Mouse (Mus musculus) inflammation-experienced regulatory T-cells, adult 6 months (primary cell): ENCODE measurements at regions not wholly inside any gene's neighbourhood (a gene's known extent, or its start where the extent isn't known, plus 50 kb on each side); places are given as distances from the start of the nearest gene placed in this dataset.

Experiments used
- ATAC-seq: one replicate; pipeline ENCODE4 v1.8.0; 2017

DNA sequence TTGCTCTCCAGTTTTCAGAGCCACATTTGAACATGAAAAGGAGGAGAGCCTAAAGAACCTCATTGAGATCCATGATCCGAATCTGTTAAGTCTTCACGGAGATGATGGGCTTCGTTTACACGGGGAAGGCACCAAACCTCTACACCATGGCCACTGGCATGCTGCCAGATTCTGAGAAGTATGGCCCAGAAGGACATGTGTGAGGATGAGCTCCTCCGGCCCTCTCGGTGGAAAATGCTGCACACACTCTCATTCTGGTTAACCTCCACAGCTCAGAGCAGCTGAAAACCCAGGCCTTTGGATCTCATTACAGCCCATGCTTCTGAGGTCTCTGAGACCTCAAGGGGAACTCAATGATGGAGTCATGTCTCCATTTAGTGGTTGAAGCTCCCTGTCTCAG, 296.9 kb upstream of the Negr1 start:
- no peak for ATAC-seq

DNA sequence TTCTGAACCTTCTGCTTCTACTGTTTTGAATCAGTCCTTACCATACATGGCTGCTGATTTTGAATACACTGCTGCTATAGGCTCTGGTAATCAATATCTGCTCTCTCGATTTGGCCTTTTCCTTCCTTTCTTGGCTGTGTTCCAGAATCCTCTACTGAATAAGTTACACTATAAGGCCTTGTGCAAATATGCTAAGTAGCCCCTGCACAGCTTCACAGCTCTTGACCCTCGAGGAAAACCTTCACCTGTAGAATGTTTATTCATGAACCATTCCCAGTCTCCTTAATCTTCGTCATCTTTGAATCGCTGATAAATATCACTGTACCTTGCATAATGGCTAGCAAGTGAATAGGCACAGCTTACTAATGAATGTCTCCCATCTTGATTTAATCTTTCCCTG, 293.9 kb upstream of the Negr1 start:
- ATAC-seq: no peak

DNA sequence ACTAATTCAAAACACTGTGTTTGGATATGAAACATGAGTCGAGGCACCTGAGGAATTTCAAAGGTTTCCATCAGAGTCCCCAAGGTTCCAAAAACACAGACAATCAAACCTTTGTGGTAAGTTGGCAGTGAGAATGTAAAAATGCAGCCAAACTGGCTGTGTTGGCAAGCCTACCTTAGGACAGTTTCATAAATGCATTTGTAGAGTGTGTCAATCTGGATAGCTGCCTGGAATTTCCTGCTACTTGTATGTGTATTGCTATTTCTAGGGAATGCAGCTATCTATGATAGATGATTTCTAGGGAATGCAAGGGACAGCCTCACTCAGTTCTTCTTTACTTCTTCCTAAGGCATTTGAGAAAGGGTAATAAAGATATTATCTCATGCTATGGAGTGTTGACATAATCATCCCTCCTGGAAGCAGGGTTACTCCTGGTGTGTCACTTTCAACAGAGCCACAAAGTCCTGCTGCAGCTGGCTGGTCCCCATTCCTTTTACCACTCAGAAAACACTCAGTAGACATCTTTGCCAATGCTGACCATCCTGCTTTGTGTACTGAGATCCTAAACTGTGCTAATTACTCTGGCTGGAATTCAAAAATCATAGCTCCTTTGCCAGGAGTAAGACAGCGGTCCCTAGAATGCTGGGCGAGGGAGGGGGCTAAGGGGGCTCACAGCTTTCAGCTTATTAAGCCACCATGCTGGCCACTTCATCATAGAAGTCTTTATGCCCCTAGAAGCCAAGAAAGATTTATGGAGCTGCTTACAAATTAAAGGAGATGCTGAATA, 261.4 kb upstream of the Negr1 start:
- no peak for ATAC-seq

DNA sequence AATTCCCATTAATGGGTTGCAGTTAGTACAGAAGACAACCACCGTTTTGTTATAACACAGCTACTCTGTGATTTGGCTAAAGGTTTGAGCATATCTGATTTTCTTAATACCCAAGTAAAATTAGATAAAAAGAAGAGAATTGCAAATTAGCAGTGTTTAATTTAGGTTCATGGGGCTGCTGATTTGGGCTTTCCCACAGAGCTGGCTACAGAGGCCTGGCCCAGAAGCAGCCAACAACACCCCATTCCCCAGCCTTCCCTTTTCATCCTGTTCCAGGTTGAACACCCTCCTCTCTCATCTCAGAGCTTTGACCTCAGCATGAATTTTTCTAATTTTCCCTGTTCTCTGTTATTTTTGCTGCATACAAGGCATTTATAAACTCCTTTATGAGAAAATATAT, 260.3 kb upstream of the Negr1 start:
- no peak for ATAC-seq

DNA sequence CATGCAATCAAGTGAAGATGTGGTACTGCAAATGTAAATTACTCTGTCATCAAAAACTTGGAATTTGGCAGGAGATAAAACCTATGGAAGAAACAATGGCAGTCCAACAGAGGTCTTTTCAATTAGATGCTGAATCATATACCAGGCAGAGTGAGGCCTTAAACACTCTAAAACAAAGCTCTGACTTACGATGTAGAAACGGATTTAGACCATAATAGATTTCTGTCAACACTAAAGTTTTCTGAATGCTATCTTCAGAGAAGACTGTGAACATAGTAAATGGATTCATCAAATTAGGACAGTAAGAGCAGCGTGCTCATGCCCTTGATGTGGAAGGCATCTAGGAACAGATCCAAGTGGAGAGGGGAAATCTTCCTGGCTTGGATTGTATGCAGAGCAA, 259.8 kb upstream of the Negr1 start:
- no peak for ATAC-seq

DNA sequence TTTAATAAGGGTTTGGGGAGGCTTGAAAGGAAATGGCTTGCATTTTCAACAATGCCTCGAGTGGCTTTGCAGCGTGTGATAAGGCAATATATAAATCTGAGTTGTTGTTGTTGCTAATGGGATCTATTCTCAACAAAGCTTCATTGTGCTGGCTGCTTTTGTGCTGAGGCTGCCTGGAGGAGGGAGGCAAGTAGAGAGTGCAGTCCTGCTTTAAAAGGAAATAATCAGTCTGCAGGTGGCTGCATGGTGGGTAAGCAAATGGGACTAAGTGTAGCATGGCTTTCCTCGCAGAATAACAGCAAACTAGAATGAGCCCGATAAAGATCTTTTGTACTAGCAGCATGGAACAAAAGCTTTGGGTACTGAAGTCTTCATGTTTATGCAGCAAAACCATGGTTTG, 257.4 kb upstream of the Negr1 start:
- no peak for ATAC-seq

DNA sequence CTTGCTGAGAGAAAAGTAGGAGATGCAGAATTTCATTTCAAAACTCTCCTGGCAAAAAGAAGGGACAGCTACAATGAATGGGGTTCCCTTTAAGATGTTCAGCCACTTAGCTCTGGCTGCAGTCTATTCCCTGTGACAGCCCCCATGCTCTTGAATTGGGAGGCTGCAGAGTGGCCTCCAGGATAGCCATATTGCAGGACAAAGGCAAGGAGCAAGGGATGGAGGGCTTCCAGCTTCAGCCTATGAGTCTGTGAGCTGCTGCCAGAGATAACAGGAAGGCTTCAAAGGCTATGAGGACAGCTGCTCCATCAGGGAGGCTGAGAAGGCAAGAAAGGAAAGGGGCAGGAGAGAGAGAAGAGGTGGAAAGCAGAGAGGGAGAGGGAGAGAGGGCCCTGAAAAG, 256.5 kb upstream of the Negr1 start:
- ATAC-seq: no peak

DNA sequence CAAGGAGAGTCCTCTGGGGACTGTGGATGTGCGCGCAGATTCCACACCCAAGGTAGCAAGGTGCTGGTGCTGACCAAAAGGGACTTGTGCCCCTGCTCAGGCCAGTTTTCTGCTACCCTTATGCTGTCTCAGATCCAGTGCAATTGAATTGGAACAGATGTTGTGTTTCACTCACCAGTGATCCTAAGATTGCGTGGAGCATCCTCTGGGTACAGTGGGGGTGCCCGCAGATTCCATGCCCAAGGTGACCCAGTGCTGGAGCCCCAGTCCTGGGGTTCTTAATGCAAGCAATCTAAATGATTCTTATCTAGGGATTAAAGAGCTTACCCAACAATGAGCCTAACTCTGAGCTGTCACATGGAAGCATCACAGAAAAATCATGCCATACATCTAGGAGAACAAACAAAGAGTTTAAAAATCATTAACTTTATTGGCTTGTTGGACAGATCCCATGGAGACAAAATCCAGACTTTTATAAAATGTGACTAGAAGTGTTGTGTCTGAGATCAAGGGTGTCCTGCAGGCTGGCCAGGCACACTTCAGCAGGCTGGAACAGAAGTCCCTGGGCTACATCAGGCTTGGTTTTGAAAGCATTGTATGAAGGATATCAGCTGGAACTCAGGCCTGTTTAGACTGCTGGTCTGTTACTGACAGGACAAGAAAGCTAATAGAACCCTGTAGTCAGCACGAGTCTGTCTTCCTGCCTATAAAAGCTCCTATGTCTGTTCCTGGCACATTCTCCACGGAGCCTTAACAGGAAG, 226.4 kb upstream of the Negr1 start:
- ATAC-seq: no peak

DNA sequence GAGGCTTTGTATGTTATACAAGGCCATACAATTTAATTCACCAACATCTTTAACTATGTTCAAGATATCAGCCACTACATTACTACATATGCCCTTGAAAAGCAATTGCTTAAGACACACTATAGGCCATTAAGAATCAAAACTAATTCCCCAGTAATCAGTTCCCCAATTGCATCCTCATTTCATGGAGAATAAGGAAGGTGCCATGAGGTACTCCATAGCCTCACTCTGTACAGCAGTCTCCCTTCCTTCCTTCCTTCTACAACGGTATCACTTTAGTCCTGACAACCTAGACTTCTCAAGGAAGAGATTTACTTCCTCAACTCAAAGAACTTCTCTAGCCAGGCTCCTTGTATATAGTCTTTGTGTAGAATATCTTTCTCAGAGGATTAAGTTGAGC, 220.1 kb upstream of the Negr1 start:
- ATAC-seq: no peak

DNA sequence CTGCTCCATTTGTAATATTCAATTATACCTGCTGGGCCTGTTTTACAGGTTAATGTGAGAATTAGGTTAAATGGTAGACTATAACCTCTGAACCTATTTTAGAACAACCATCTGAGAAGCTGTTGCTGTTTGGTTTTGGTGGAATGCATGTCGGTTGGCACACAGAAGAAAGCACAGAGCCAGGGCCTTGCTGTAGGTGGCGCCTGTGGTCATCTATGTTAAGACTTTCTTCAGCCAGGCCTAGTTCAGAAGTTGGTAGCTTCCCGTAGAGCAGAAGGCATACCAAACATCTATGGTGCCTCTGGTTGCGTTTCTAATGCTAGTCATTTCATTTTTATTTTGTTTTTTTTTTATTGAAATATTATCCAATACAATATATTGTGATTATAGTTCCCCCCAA, 209.9 kb upstream of the Negr1 start:
- no peak for ATAC-seq

DNA sequence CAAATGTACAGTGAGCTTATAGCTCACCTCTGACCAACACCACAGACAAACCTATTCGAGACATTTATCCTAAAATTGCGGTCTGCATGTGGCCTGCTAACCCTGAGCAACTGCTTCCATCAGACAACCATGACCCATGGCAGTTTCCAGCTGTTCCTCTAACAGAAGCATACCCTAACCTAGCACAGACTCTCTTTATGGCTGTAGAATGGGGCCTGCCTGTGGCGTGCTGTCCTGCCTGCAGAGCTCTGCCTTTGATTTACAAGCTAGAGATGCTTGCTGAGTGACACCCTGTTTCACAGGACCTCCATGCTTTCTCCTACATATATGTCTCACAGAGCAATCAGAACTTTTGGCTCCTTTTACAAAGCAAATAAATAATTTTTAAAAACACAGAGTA, 208.2 kb upstream of the Negr1 start:
- no peak for ATAC-seq

DNA sequence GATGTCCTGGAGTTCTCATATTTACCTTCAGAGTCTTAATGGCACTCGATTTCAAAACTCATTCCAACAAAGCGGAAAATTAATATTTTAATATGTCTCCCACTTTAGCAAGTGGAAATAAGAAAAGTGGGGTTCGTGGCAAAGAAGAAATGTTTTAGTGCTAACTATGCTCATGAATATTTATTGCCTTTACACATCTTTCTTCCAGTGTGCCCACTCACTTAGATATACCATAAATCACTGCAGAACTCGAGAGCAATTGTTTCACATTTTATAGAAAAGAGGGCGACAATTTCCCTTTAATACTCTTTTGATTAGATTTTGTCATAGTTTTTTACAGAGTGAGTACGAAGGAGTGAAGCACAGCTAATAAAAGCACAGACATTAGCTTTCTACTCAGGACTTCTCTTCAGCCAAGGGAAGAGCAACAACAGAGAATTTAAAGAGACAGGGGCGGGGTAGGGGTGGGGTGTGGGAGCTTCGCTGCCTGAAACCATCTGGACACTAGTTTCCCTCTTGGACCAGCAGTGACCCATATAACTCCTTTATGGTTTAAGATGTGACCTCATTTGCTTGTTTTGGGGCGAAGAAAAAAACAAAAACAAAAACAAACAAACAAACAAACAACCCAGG, 207.6 kb upstream of the Negr1 start:
- no peak for ATAC-seq

DNA sequence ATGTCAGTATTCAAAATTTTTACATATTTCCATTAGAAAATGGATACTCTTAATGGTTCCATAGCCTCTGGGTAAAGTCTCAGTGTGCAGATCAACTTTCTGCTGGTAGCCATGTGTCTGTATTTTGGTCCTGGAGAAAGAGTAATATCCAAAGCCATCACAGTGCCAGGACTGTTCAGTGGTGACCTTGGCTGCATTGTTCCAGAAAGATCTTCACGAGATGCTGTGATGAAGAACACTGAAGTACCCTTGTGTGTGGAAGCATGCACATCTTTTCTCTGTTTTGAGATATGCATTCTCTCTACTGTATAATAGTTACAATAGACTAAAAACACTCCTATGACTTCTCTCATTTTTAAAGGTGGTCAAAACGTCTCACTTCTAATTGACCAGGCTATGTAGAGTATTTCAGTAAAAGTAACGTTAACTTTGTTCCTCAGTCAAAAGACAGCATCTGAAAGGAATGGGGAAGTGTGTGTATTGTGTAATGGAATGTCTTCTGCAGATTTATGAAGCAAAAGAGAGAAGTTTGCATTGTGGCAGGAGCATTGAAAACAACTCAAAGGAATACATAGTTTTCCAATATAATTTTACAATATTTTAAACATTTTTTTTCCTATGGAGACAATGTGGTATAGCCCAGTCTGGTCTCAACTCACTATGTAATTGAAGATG, 192.8 kb upstream of the Negr1 start:
- no peak for ATAC-seq

DNA sequence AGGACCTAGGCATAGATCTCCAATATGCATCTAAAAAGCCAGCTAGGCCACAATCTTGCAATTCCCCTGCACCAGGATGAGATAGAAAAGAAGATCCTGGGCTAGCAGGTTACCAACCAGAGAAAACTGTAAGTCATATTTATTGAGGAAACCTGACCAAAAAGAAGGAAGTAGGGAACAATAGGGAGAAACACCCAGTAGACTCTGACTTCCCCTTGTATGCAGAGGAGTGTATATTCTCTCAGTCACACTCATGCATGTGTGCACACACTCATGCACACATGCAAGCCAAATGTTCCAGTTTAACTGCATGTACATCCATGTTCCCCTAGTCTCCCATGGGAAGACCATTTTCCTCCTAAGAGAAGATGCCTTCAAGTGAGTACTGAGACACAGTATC, 184.9 kb upstream of the Negr1 start:
- ATAC-seq: no peak

DNA sequence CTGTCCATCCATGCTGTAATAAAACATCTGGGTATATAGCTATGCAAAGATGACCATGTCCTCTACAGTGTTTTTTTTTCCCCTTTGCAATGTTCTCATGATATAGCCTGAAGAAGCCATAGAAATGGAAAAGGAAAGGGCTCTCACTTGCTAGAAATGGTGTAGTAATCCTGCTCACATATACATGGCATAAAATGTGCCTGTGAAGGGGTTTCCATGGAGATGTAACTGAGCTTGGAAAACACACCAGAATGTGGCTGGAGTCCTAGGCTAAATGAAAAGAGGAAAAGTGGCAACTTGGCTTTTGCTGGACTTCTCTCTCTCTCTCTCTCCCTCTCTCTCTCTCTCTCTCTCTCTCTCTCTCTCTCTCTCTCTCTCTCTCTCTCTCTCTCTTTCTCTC, 178.7 kb upstream of the Negr1 start:
- ATAC-seq: no peak

DNA sequence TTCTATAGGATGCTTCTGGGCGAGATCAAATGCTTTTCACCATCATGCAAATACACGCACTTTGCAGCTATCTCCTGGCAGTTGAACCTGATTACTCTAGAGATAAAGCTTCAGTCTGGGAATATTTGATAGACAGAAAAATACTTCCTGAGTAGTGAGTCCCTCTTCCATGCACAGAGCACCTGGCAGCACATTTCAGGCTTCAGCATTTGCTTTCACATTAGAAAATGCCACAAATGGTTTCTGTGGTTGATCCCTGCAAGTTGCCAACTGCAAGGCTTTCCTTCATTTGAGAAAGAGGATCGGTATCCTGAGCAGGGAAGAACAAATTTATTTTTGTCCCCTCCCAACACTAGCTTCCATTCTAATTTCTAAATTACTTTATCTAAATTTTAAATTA, 155.5 kb upstream of the Negr1 start:
- ATAC-seq: no peak

DNA sequence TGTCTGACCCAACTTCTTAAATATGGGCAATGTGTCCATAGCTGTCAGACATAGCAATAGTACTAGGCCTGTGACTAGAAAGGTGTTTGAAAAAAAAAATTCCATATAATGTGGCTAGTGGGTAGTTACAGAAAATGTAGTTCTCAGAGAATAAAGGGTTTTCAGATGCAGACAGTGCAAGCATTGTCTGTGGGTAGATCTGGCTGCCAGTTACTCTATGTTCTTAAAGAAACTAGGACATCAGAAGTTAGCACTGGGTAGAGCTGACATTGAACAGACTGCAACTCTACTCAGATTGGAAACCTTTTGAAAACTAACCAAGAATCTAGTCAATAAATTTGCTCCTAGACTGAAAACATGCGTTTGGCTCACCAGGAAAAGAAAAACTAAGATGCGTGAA, 154.5 kb upstream of the Negr1 start:
- ATAC-seq: no peak

DNA sequence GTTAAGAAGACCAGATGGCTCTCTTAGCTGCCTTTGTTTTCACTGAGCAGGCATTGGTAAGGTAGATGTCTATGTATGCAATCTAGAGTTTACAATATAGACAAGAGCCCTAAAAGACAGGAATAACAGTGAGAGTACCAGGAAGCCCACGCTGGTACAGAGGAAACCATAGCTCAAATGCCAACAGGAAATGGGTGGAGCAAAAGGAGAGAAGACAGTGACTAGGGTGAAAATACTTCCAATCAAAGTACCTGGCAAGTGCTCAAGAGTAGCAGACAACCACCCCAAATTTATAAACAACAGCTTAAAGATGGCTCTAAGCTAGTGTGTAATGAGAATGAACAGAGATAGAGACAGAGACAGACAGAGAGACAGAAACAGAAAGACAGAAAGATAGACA, 151.5 kb upstream of the Negr1 start:
- ATAC-seq: peak; percentile 74

DNA sequence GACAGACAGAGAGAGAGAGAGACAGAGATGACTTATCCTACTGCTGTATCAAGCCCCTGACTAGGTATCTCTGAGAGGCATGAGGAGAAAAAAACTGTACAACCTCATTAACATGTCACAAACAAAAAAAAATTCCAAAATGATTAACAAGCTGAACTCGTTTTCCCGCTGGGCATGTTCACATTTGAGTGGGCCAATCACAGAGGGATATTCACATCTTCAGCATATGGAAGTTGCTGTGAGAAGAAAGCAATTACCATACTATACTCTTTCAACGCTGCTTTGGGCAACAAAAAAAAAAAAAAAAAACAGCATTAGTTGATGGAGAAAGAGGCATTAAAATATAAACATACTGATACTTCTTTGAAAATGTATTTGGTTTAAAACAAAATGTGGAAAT, 148.8 kb upstream of the Negr1 start:
- no peak for ATAC-seq

DNA sequence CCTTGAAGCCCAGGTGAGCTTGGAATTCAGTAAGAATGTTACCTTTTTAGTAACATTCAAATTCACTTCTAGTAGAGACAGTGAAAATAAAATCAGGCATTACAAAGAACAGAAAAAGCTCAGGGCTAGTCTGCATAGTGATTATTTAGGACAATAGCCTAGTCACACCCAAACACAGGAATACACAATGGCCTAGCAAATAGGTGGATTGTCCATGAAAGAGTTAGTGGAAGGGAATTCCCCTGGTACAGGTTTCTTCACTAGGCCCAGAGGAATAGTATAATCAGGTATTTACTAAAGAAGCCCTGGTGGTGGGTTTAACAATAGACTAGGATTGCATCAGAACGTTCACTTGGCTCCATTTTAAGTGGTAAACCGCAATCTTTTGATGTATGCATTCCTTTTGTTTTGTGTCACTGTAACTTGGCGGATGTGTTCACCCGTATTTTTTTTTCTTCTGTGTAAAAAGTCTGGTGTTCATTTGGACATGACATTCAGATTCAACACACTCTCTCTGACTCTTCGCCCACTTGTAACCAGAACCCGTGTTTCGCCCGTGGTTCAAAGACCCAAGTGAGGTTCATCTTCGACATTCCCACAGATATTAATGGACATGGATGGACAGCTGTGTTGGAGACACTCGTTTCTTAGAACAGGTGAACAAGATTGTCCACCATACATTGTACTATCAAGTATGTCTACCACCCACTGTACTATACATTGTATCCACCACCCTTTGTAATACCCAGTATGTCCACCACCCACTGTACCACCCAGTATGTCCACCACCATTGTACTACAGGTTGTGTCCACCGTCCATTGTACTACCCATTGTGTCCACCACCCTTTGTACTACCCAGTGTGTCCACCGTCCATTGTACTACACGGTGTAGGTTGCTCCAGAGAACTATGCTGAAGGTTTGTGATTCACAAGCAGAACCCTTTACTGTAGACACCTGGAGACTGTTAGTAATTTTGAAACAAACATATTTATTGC, 146.9 kb upstream of the Negr1 start:
- ATAC-seq: no peak

DNA sequence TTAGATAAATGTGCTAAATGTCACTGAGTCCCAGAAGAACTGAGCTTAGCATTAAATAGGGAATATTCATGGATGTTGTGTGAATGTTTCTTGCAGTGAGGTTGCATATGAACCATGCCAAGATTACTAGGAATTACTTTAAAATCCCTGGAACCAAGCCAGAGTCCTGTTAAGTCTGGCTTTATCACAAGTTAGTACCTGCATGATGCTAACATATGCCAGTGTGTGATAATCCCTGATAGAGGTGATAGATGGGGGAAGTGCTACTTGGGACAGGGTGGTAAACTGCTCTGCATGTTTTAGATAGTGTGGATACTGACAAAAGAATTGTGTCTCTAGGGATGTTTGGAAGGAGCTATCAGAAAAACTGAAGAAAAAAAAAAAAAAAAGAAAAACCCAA, 143.5 kb upstream of the Negr1 start:
- no peak for ATAC-seq

DNA sequence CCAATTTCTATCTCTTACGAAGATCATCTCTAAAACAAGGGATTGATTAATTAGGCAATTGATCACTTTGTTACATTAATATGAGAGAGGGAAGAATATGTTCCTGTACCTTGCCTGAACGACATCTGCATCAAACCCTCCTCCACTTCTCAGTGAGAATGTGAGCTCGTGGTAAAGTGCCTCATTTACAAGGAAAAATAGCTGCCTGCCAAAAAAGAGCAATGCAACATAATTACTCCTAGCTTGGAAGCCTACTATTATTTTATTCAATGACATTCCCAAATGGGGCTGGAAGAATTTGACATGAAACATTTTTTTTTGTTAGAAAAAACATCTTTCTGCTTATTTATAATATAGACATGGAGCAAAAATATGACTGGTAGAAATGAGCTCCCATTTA, 138.5 kb upstream of the Negr1 start:
- no peak for ATAC-seq
